Mouse (Mus musculus) embryonic facial prominence, embryonic 11.5 days (tissue): ENCODE data around the gene Plxnb1. TPM values are rescaled to one million over a fixed set of nuclear protein-coding genes. Genes with fewer than 3 reads are reported as not detected.
"Not testable (repeated sequence)": the region's sequence is repeated elsewhere in the genome, so short reads cannot be mapped to it uniquely, and the experiment has no call there.

Experiments
- ATAC-seq: fragments of 200-750 bp; cut with Nextera tagmentation; replicated peaks from 2 replicates; pipeline ENCODE4 v1.8.0; 2017; ENCODE audit warnings: low read depth; ENCODE audit not compliant: insufficient number of reproducible peaks, low FRiP score, low TSS enrichment
- DNase-seq: peaks from one replicate; pipeline ENCODE4 v3.0.0-alpha.2; 2015; ENCODE audit warnings: low spot score
- H3K27ac ChIP-seq: fragments of 300-500 bp; sonication (generic); replicated peaks from 2 replicates; pipeline ENCODE4 v1.5.1; 2014; ENCODE audit warnings: mild to moderate bottlenecking, low read depth, low read length, control low read depth
- H3K27me3 ChIP-seq: fragments of 300-500 bp; sonication (generic); 2 replicates; pipeline ENCODE4 v1.6.1; 2014; ENCODE audit warnings: mild to moderate bottlenecking, low read length, moderate library complexity, mixed read lengths; ENCODE audit not compliant: control insufficient read depth, insufficient read depth
- H3K36me3 ChIP-seq: fragments of 300-500 bp; sonication (generic); replicated peaks from 2 replicates; pipeline ENCODE4 v1.6.1; 2014; ENCODE audit warnings: low read depth, mild to moderate bottlenecking, low read length, moderate library complexity, mixed read lengths; ENCODE audit not compliant: control insufficient read depth, insufficient read depth
- H3K4me1 ChIP-seq: fragments of 300-500 bp; sonication (generic); 2 replicates; pipeline ENCODE4 v1.6.1; 2014; ENCODE audit warnings: low read length, mixed read lengths; ENCODE audit not compliant: control insufficient read depth, insufficient read depth
- H3K4me2 ChIP-seq: fragments of 300-500 bp; sonication (generic); 2 replicates; pipeline ENCODE4 v1.6.1; 2014; ENCODE audit warnings: low read depth, mild to moderate bottlenecking, control low read depth, low read length, moderate library complexity
- H3K4me3 ChIP-seq: fragments of 300-500 bp; sonication (generic); 2 replicates; pipeline ENCODE4 v1.5.1; 2014; ENCODE audit warnings: low read depth, low read length, control low read depth
- H3K9ac ChIP-seq: fragments of 300-500 bp; sonication (generic); replicated peaks from 2 replicates; pipeline ENCODE4 v1.6.1; 2014; ENCODE audit warnings: mild to moderate bottlenecking, control low read depth, low read length
- H3K9me3 ChIP-seq: fragments of 300-500 bp; sonication (generic); replicated peaks from 2 replicates; pipeline ENCODE4 v1.6.1; 2016; ENCODE audit warnings: mild to moderate bottlenecking, low read length, inconsistent platforms, mixed read lengths; ENCODE audit not compliant: control insufficient read depth
- WGBS: fragments of 180-500 bp; shearing (Covaris S2); extraction: QIAGEN DNeasy Blood & Tissue Kit; methylation state at CpG from one replicate; pipeline ENCODE4 v1.1.7; 2014; 5-methylcytosine and 5-hydroxymethylcytosine counted together
- polyA plus RNA-seq: library from polyadenylated mRNA; unstranded; fragments of >200 nt; fragmentation: Nextera tagmentation; extraction: Ambion mirVana; gene quantifications from 2 replicates; pipeline ENCODE4 v1.2.1, GENCODE M21; 2014

Gene Plxnb1
- polyA plus RNA-seq, 1 experiment from 2014 or later: 9.6 TPM

- Histone ChIP-seq H3K9me3 (no peaks in the 10 kb centered on the region), H3K4me1 (no peaks in the 10 kb centered on the region), H3K36me3 (no peaks in the 10 kb centered on the region), H3K4me2 (no peak overlapping the region), H3K9ac (no peak overlapping the region), H3K27ac (no peak overlapping the region), H3K4me3 (no peak overlapping the region), H3K27me3 (no peaks in the 10 kb centered on the region)
- ATAC-seq (no peak), DNase-seq (peak; percentile 40)
- 47% methylated on average over 3 of the region's 3 CpGs for WGBS
Observed at GRCm38 (mm10) chr9:109128211-109128610, 33.0 kb downstream of the Plxnb1 start.

GRCm38 (mm10) chr9:109130076-109130475 lies 34.9 kb downstream of the Plxnb1 start:
- no peak overlapping the region for H3K9ac ChIP-seq
- H3K27ac ChIP-seq: no peak overlapping the region
- H3K9me3 ChIP-seq: no peaks in the 10 kb centered on the region
- no peaks in the 10 kb centered on the region for H3K36me3 ChIP-seq
- no peaks in the 10 kb centered on the region for H3K27me3 ChIP-seq
- no peak for DNase-seq
- no peaks in the 10 kb centered on the region for H3K4me1 ChIP-seq
- no peak overlapping the region for H3K4me3 ChIP-seq
- H3K4me2 ChIP-seq: no peak overlapping the region
- WGBS: 92% methylated on average over 5 of the region's 5 CpGs
- no peak for ATAC-seq

- not testable (repeated sequence) for H3K4me2 ChIP-seq, H3K4me1 ChIP-seq, H3K9ac ChIP-seq, H3K4me3 ChIP-seq, H3K9me3 ChIP-seq, H3K27ac ChIP-seq, DNase-seq, H3K27me3 ChIP-seq, H3K36me3 ChIP-seq, ATAC-seq
- WGBS: 65% methylated on average over 4 of the region's 4 CpGs
Observed at GRCm38 (mm10) chr9:109140414-109140813, 45.2 kb downstream of the Plxnb1 start.

GRCm38 (mm10) chr9:109161941-109162340 lies 66.8 kb downstream of the Plxnb1 start, which contains the start of gene Fbxw21:
TSS of gene Fbxw21 (minus strand) at chr9:109162041.
- no peaks in the 10 kb centered on the region for H3K4me1 ChIP-seq
- no peak for ATAC-seq
- H3K27me3 ChIP-seq: no peaks in the 10 kb centered on the region
- no peak within 1 kb of the TSS for H3K27ac ChIP-seq
- no peak within 1 kb of the TSS for H3K4me3 ChIP-seq
- no peak within 1 kb of the TSS for H3K9ac ChIP-seq
- no peak within 1 kb of the TSS for H3K4me2 ChIP-seq
- 60% methylated on average over 3 of the region's 3 CpGs for WGBS
- no peaks in the 10 kb centered on the region for H3K9me3 ChIP-seq
- H3K36me3 ChIP-seq: no peaks in the 10 kb centered on the region
- no peak for DNase-seq

GRCm38 (mm10) chr9:109167316-109167715 lies 72.1 kb downstream of the Plxnb1 start:
- Histone ChIP-seq H3K9ac (no peak overlapping the region), H3K4me3 (no peak overlapping the region), H3K36me3 (no peaks in the 10 kb centered on the region), H3K27ac (no peak overlapping the region), H3K9me3 (no peaks in the 10 kb centered on the region), H3K4me1 (no peaks in the 10 kb centered on the region), H3K4me2 (no peak overlapping the region), H3K27me3 (no peaks in the 10 kb centered on the region)
- ATAC-seq: no peak
- DNase-seq: no peak

Other genes with a start within 250 kb of the Plxnb1 start
- 14.5 and 15.5 TPM in 2 replicates for gene Slc26a6, start 242.1 kb upstream of the Plxnb1 start, polyA plus RNA-seq
- gene Tmem89, start 180.8 kb upstream of the Plxnb1 start, polyA plus RNA-seq: not detected in 2 replicates
- 412 and 422 TPM in 2 replicates for gene Uqcrc1, start 158.8 kb upstream of the Plxnb1 start, polyA plus RNA-seq
- gene Col7a1, start 141.8 kb upstream of the Plxnb1 start, polyA plus RNA-seq: 1.1 and 2.4 TPM in 2 replicates
- gene Ucn2, start 109.4 kb upstream of the Plxnb1 start, polyA plus RNA-seq: 0.25 TPM in 1 of 2 replicates, not detected in the other
- 7.8 TPM in 2 replicates for gene Pfkfb4, start 103.6 kb upstream of the Plxnb1 start, polyA plus RNA-seq
- gene Shisa5, start 56.8 kb upstream of the Plxnb1 start, polyA plus RNA-seq: 33.2 and 37.0 TPM in 2 replicates
- gene Trex1, start 35.7 kb upstream of the Plxnb1 start, polyA plus RNA-seq: 4.5 and 7.8 TPM in 2 replicates
- gene Atrip, start 21.3 kb upstream of the Plxnb1 start, polyA plus RNA-seq: 26.3 and 27.2 TPM in 2 replicates
- gene Ccdc51, start 12.9 kb upstream of the Plxnb1 start, polyA plus RNA-seq: 13.3 and 15.3 TPM in 2 replicates
- gene Tma7, start 12.8 kb upstream of the Plxnb1 start, polyA plus RNA-seq: 880 and 898 TPM in 2 replicates
- not detected in 2 replicates for gene Fbxw21, start 66.7 kb downstream of the Plxnb1 start, polyA plus RNA-seq
- gene Fbxw13, start 100.6 kb downstream of the Plxnb1 start, polyA plus RNA-seq: not detected in 2 replicates
- not detected in 2 replicates for gene Fbxw20, start 139.4 kb downstream of the Plxnb1 start, polyA plus RNA-seq
- not detected in 2 replicates for gene Fbxw14, start 192.3 kb downstream of the Plxnb1 start, polyA plus RNA-seq
- gene Fbxw28, start 244.3 kb downstream of the Plxnb1 start, polyA plus RNA-seq: not detected in 2 replicates